Mouse (Mus musculus): ENCODE measurements at regions not wholly inside any gene's neighbourhood (a gene's known extent, or its start where the extent isn't known, plus 50 kb on each side); places are given as distances from the start of the nearest gene placed in this dataset.

DNA sequence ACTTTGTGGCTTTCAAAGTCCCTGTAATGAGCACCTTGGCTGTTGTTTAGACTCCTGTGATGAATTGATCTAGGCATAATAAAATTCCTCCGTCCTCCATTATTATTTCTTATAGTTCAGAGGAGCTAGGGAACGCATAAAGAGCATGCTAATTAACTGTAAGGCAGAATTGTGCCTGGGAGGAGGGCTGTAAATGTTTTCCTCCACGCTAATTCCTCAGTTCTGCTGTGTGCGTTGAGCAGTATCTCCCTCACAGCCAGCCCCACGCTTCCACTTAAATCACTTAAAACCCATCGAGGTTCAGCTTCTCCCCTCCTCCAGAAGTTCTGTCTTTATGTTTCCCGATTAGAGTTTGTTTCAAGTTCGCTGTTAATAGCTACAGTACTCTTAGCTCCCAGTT lies 84.0 kb upstream of the Slc34a2 start:
- TF ChIP-seq CTCF (IDR thresholded peaks at IDR 0.05; ENCODE audit: low read depth) (no peak), EP300 (optimal IDR thresholded peaks at IDR 0.05) (no peak)
